Mouse (Mus musculus) layer of hippocampus, adult 11-12 months (tissue): ENCODE data around the gene Ypel3.

ENCODE experiments used
- DNase-seq: peaks from one replicate; pipeline ENCODE4 v3.0.0; 2022; ENCODE audit warnings: low spot score

Ypel3 gene

GRCm38 (mm10) chr7:126815726-126816222 is 39.0 kb downstream of the Ypel3 start:
- no peak for DNase-seq

GRCm38 (mm10) chr7:126816494-126816893 is 39.7 kb downstream of the Ypel3 start:
- DNase-seq, result no peak

GRCm38 (mm10) chr7:126817595-126817994 is 40.8 kb downstream of the Ypel3 start:
- no peak for DNase-seq

GRCm38 (mm10) chr7:126818818-126819217 is 42.1 kb downstream of the Ypel3 start:
- no peak for DNase-seq

- peak; percentile 82 for DNase-seq
These were observed 45.2 kb downstream of the Ypel3 start for GRCm38 (mm10) chr7:126821835-126822511.

- no peak for DNase-seq
These were observed 46.0 kb downstream of the Ypel3 start for GRCm38 (mm10) chr7:126822741-126823140.

GRCm38 (mm10) chr7:126823202-126823711 is 46.5 kb downstream of the Ypel3 start:
- DNase-seq, result no peak

- DNase-seq, result no peak
These were observed 47.2 kb downstream of the Ypel3 start for GRCm38 (mm10) chr7:126823940-126824339.

- no peak for DNase-seq
These were observed 48.6 kb downstream of the Ypel3 start for GRCm38 (mm10) chr7:126825403-126825802.

GRCm38 (mm10) chr7:126825952-126826351 is 49.2 kb downstream of the Ypel3 start:
- DNase-seq, result no peak
